ENCODE assay signal across 8 mouse cellular contexts in the genomic region with DNA sequence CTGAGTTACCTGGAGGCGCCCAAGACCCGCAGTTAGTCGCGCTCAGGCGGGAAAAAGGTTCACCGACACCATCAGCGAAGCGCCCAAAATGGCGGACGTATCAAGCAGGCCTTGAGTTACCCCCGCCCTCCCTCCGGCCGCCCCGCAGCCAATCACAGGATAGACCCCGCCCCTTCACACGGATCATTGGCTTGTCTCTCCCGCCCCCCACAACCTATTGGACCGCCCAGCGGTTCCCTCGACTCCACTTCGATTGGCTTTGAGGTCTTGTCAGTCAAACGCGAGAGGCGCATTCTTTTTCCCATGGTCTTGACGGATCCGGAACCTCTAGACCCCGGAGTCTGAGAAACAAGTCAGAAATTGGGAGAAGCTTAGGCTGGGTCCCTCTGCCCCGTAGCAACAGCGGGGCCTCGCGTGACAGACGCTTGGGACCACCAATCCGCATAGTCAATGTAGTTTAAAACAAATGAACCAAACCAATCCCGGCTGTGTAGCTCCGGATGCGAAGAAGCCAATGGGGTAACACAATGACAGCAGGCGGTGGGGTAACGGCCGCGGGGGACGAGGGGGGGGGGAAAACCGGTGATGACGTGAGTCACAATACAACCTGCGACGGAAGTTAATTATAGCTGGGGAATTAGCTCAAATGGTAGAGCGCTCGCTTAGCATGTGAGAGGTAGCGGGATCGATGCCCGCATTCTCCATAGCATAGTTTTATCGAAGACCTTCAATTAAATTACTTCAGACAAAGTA. TPM values are rescaled to one million over a fixed set of nuclear protein-coding genes. Genes with fewer than 3 reads are reported as not detected.
DNase-seq lines count a peak whose midpoint lies in the region; ATAC-seq lines count a peak whose summit lies in the region.

Ppp6r3 (minus strand) TSS at position 118 of the 753 bp plus-strand sequence.

- peak; percentile 99 for ATAC-seq in hindbrain, embryonic 11.5 days (ENCODE audit: low FRiP score)

- no peaks in the 10 kb centered on the region for H3K27me3 ChIP-seq in hindbrain, embryonic 11.5 days (ENCODE audit: control insufficient read depth, insufficient read depth, low read length)

- H3K4me3 ChIP-seq in hindbrain, embryonic 11.5 days (ENCODE audit: low read depth, low read length): peak within 1 kb of the TSS; percentile 96

- peak within 1 kb of the TSS; percentile 87 for H3K9ac ChIP-seq in hindbrain, embryonic 11.5 days (ENCODE audit: low read depth, low read length)

- under 1% methylated on average over 50 of the region's 51 CpGs for WGBS in hindbrain, embryonic 11.5 days

- peak within 1 kb of the TSS; percentile 86 for H3K4me2 ChIP-seq in hindbrain, embryonic 11.5 days (replicated peaks; ENCODE audit: low read depth, low read length)

- H3K4me1 ChIP-seq in hindbrain, embryonic 11.5 days (replicated peaks; ENCODE audit: control insufficient read depth, insufficient read depth, low read length): no peaks in the 10 kb centered on the region; the same call in 1 of the 2 replicates

- no peaks in the 10 kb centered on the region for H3K36me3 ChIP-seq in hindbrain, embryonic 11.5 days (ENCODE audit: control insufficient read depth, insufficient read depth, low read length)

- peak within 1 kb of the TSS; percentile 76 for H3K27ac ChIP-seq in hindbrain, embryonic 11.5 days (ENCODE audit: low read depth, low read length)

- DNase-seq in Muller cell, postnatal 12 days (ENCODE audit: inconsistent ontology term): peak; percentile 99
- peak; percentile 99 for DNase-seq in cerebellum, adult 9-11 months
- peak; percentile 98 for DNase-seq in frontal cortex, adult 2 months (ENCODE audit: extremely low spot score in 1 of 2, low spot score in 1 of 2)
- DNase-seq in hindbrain, embryonic 11.5 days (ENCODE audit: low spot score): peak; percentile 98
- DNase-seq in layer of hippocampus, postnatal 10 days (ENCODE audit: low spot score in 2 of 2): peak; percentile 98
- DNase-seq in lung, postnatal 10 days: peak; percentile 100
- DNase-seq in ovary, postnatal 36 days (ENCODE audit: low spot score): peak; percentile 96
- DNase-seq in thymus, postnatal 25 days: peak; percentile 98

- H3K9me3 ChIP-seq in hindbrain, embryonic 11.5 days (ENCODE audit: control insufficient read depth, low read length): no peaks in the 10 kb centered on the region

RNA-seq across cellular contexts. Expression of gene Ppp6r3, which starts in this region (rescaled TPM):
- 85.6 and 88.1 TPM in 2 replicates for polyA plus RNA-seq in frontal cortex, adult 2 months (2012; rRNA removed)
- 74.8 and 82.5 TPM in 2 replicates for polyA plus RNA-seq in hindbrain, embryonic 11.5 days (2014; fragmentation: Nextera tagmentation; extraction: Ambion mirVana)
- 10 to 100 TPM; 92.2 TPM for total RNA-seq in layer of hippocampus, postnatal 10 days (2021)

Comparison
In these comparisons a context has a peak if more than half of its experiments do, and no peak if none do; other contexts are left out.
1. Peak in every context shown above with its lines: DNase-seq, ATAC-seq, H3K4me3 ChIP-seq and H3K27ac ChIP-seq.